Mouse (Mus musculus) lung, adult 2 months (tissue): Measurements from ENCODE around the gene Stk10.

Source experiments
- CTCF ChIP-seq: fragments of 200-500 bp; IDR thresholded peaks from 2 replicates; pipeline ENCODE4 v1.5.1; 2011; ENCODE audit warnings: mild to moderate bottlenecking, low read length, control low read depth; ENCODE audit not compliant: insufficient read depth
- POLR2A ChIP-seq: fragments of 200-500 bp; IDR thresholded peaks from 2 replicates; pipeline ENCODE4 v1.6.1; 2011; ENCODE audit warnings: low read depth, mild to moderate bottlenecking, control low read depth, low read length, borderline replicate concordance; ENCODE audit errors: extremely low read depth

DNA sequence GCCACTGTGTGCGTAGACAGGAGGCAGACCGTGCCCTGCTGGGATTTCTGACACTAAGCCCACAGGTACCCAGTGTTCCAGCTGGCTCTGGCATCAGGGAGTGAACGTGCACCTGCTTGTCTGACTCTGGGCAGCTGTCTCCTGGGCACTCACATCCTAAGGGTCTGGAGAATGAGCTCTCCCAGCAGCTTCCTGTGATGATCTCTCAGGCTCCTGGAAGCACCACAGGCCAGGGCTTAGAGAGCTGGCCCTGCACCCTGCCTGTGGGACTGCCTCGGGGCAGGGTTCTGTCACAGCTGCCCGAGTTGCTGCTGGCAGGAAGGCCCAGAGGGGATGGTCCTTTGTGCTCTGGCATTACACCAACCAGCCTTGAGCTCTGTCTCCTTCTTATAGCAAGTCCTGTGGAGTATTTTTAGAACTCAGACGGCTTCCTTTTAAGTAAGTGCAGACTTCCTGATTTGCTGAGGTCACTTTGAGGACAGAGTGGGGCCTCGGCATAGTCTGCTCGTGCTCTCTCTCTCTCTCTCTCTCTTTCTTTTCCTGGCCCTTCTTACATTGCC, 86.2 kb downstream of the Stk10 start:
- TF ChIP-seq POLR2A, result no peak
- TF ChIP-seq CTCF, result no peak
